Mouse (Mus musculus) olfactory bulb, adult 2 months (tissue): ENCODE measurements around the gene Wipf3.

Source experiments
- CTCF ChIP-seq: fragments of 200-500 bp; IDR thresholded peaks from 2 replicates; pipeline ENCODE4 v1.5.1; 2012; ENCODE audit warnings: low read depth, mild to moderate bottlenecking, low read length, moderate library complexity; ENCODE audit not compliant: insufficient read depth
- POLR2A ChIP-seq: fragments of 200-500 bp; IDR thresholded peaks from 2 replicates; pipeline ENCODE4 v1.6.1; 2012; ENCODE audit warnings: mild to moderate bottlenecking, low read depth, low read length, moderate library complexity; ENCODE audit not compliant: insufficient read depth

GRCm38 (mm10) chr6:54445249-54445818 is 15.9 kb downstream of the Wipf3 start:
- TF ChIP-seq POLR2A (no peak), CTCF (no peak)
